Mouse (Mus musculus) forebrain, embryonic 14.5 days (tissue): ENCODE measurements at regions not wholly inside any gene's neighbourhood (a gene's known extent, or its start where the extent isn't known, plus 50 kb on each side); places are given as distances from the start of the nearest gene placed in this dataset.

Experiments
- ATAC-seq: fragments of 200-750 bp; cut with Nextera tagmentation; 2 replicates; pipeline ENCODE4 v1.8.0; 2017; ENCODE audit warnings: mild to moderate bottlenecking, moderate library complexity
- DNase-seq: peaks from one replicate; pipeline ENCODE4 v3.0.0-alpha.2; 2015; ENCODE audit warnings: low spot score
- H3K27ac ChIP-seq: fragments of 300-500 bp; sonication (generic); 2 replicates; pipeline ENCODE4 v1.5.1; 2014; ENCODE audit warnings: low read depth, mild to moderate bottlenecking, control low read depth, low read length, moderate library complexity
- H3K27me3 ChIP-seq: fragments of 300-500 bp; sonication (generic); replicated peaks from 2 replicates; pipeline ENCODE4 v1.6.1; 2014; ENCODE audit warnings: low read length, control low read depth, mixed read lengths; ENCODE audit not compliant: control insufficient read depth, insufficient read depth
- H3K36me3 ChIP-seq: fragments of 300-500 bp; sonication (generic); 2 replicates; pipeline ENCODE4 v1.6.1; 2014; ENCODE audit warnings: low read length, control low read depth; ENCODE audit not compliant: control insufficient read depth, insufficient read depth
- H3K4me1 ChIP-seq: fragments of 300-500 bp; sonication (generic); 2 replicates; pipeline ENCODE4 v1.6.1; 2014; ENCODE audit warnings: antibody characterized with exemption, low read length, control low read depth; ENCODE audit not compliant: control insufficient read depth, insufficient read depth
- H3K4me2 ChIP-seq: fragments of 300-500 bp; sonication (generic); 2 replicates; pipeline ENCODE4 v1.6.1; 2014; ENCODE audit warnings: mild to moderate bottlenecking, control low read depth, low read length
- H3K4me3 ChIP-seq: fragments of 300-500 bp; sonication (generic); 2 replicates; pipeline ENCODE4 v1.5.1; 2014; ENCODE audit warnings: low read depth, low read length, control low read depth
- H3K9ac ChIP-seq: fragments of 300-500 bp; sonication (generic); 2 replicates; pipeline ENCODE4 v1.6.1; 2014; ENCODE audit warnings: mild to moderate bottlenecking, low read length, control low read depth, moderate library complexity
- H3K9me3 ChIP-seq: fragments of 300-500 bp; sonication (generic); replicated peaks from 2 replicates; pipeline ENCODE4 v1.6.1; 2016; ENCODE audit warnings: low read length, control low read depth, mixed read lengths; ENCODE audit not compliant: control insufficient read depth
- WGBS: fragments of 180-500 bp; shearing (Covaris S2); extraction: QIAGEN DNeasy Blood & Tissue Kit; methylation state at CpG from one replicate; pipeline ENCODE4 v1.1.7; 2014; 5-methylcytosine and 5-hydroxymethylcytosine counted together

DNA sequence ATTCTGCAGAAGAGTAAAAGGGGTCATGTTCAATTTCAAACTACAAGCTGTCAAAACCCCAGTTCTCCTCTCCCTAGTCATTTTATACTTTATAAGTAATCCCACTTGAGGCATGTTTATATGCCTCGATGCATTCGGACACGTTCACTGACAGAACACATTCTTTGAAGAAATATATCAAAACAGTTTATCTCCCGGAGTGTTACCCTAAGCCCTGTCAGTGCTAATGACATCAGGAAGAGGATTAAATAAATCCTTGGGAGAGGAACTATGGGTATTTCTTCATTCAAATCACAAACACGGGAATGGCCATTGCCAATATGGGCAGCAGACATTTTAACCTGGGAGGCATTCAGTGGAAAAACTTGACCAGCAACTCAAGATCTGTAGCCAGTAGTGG, 1208.1 kb upstream of the Adgrl2 start:
- Histone ChIP-seq H3K9me3 (no peaks in the 10 kb centered on the region), H3K27me3 (no peaks in the 10 kb centered on the region), H3K36me3 (no peaks in the 10 kb centered on the region), H3K27ac (no peak overlapping the region), H3K4me3 (no peak overlapping the region), H3K4me2 (no peak overlapping the region), H3K9ac (no peak overlapping the region), H3K4me1 (no peaks in the 10 kb centered on the region)
- 75% methylated on average over 5 of the region's 5 CpGs for WGBS
- ATAC-seq (no peak), DNase-seq (no peak)

GRCm38 (mm10) chr3:150205902-150206301, 1215.5 kb upstream of the Adgrl2 start:
- Histone ChIP-seq H3K4me3 (no peak overlapping the region), H3K9ac (no peak overlapping the region), H3K27ac (no peak overlapping the region), H3K9me3 (no peaks in the 10 kb centered on the region), H3K27me3 (no peaks in the 10 kb centered on the region), H3K4me1 (no peaks in the 10 kb centered on the region), H3K4me2 (no peak overlapping the region), H3K36me3 (no peaks in the 10 kb centered on the region)
- DNase-seq (no peak), ATAC-seq (no peak)

- ATAC-seq (no peak), DNase-seq (no peak)
- Histone ChIP-seq H3K9ac (no peak overlapping the region), H3K27me3 (no peaks in the 10 kb centered on the region), H3K27ac (no peak overlapping the region), H3K36me3 (no peaks in the 10 kb centered on the region), H3K4me1 (no peaks in the 10 kb centered on the region), H3K4me2 (no peak overlapping the region), H3K4me3 (no peak overlapping the region), H3K9me3 (no peaks in the 10 kb centered on the region)
- 95% methylated on average over 2 of the region's 2 CpGs for WGBS
Observed at GRCm38 (mm10) chr3:150233279-150233678, 1204.4 kb upstream of the Adgrl4 start.

DNA sequence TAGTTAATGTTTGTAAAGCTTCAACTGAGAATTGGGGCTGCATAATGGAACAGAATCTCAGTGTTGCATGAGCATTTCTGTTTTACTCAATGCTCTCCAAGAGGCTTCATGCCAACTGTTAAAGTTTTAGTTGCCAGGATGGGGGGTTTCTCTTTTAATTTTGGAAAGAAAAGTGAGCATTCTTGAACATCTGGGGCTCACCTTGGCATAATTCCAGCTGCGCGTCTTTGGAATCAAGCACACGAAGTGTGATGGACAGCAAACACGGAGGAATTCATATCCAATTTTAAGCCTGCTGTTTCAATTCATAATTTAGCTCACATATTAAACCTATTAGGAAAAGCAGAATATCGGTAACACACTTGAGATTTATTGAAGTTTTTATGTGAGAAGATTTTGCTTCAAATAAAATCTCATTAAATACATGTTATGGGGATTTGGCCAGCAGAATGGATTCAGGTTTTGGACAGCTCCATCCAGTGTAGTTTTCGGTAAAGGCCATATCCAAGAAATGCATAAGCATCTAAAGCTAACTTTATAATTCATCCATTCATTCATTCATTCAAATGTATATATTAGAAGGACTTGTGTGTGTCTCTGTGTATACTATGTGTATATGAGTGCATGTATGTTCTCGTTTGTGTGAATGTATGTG, 1200.6 kb upstream of the Adgrl4 start:
- H3K27ac ChIP-seq: no peak overlapping the region

GRCm38 (mm10) chr3:150275038-150275437, 1162.6 kb upstream of the Adgrl4 start:
- Histone ChIP-seq H3K27me3 (no peaks in the 10 kb centered on the region), H3K9me3 (no peaks in the 10 kb centered on the region)
- ATAC-seq: no peak

More for the DNA sequence above, 1200.6 kb upstream of the Adgrl4 start:
- Histone ChIP-seq H3K36me3 (no peaks in the 10 kb centered on the region), H3K4me1 (no peaks in the 10 kb centered on the region), H3K4me3 (no peak overlapping the region), H3K9ac (no peak overlapping the region), H3K9me3 (no peaks in the 10 kb centered on the region), H3K27me3 (no peaks in the 10 kb centered on the region), H3K4me2 (no peak overlapping the region)
- 79% methylated on average over 7 of the region's 7 CpGs for WGBS
- ATAC-seq (no peak), DNase-seq (peak; percentile 22)

DNA sequence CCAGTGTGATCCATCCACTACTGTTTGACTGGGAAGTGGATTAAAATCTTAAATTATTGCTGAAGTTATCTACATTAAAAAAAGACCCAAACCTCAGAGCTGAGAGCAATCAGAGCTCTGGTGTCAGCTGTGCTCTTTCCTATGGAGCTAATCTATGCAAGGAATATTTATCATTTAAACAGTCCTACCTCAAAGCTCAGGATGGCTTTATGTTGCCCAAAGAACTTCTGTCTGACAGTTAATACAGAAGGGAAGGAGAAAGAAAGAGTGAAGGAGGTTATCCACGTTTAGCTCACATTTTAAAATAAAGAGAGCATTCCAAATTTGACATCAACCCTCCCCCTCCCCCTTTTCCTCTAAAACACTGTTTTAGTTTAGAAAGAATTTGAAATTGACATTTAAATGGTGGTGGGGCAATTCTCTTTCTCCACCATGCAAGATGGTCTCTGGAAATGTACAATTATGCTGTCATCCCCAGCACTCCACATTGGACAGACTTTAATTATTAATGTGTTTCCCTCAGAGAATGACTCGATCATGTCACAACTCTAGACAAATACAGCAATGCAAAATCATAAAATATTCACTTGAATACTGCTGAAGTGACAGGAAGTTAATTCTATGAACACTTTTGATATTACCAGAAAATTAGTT, 1141.5 kb upstream of the Adgrl4 start:
- Histone ChIP-seq H3K9me3 (no peaks in the 10 kb centered on the region), H3K9ac (no peak overlapping the region), H3K4me2 (no peak overlapping the region), H3K4me1 (no peaks in the 10 kb centered on the region), H3K36me3 (no peaks in the 10 kb centered on the region), H3K27ac (no peak overlapping the region), H3K4me3 (no peak overlapping the region), H3K27me3 (no peaks in the 10 kb centered on the region)
- ATAC-seq: peak; percentile 73
- peak; percentile 59 for DNase-seq
- 60% methylated on average over 2 of the region's 2 CpGs for WGBS

More at GRCm38 (mm10) chr3:150275038-150275437, 1162.6 kb upstream of the Adgrl4 start:
- Histone ChIP-seq H3K36me3 (no peaks in the 10 kb centered on the region), H3K27ac (no peak overlapping the region), H3K4me2 (no peak overlapping the region), H3K9ac (no peak overlapping the region), H3K4me1 (no peaks in the 10 kb centered on the region), H3K4me3 (no peak overlapping the region)
- no peak for DNase-seq
- WGBS: 92% methylated on average over 2 of the region's 2 CpGs

DNA sequence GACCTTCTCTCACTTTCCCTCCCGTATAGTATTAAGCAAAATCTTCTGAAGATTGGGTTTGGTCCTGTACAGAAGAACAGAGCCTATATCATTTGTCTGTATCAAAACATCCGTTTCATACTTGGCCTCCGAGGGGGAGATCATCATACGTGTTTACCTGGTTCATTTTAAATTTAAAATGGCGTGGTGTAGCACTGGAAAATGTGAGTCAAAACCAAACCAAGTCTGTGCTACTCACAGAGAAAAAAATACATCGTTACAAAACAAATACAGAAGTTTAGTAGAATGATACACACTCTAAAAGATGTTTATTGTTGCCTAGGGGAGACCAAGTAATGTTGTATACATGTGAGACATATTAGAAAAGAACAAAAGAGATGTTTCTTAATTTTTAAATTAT, 1108.9 kb upstream of the Adgrl4 start:
- Histone ChIP-seq H3K4me2 (no peak overlapping the region), H3K9ac (no peak overlapping the region), H3K36me3 (no peaks in the 10 kb centered on the region), H3K4me1 (no peaks in the 10 kb centered on the region), H3K4me3 (no peak overlapping the region), H3K9me3 (no peaks in the 10 kb centered on the region), H3K27me3 (no peaks in the 10 kb centered on the region), H3K27ac (no peak overlapping the region)
- DNase-seq (no peak), ATAC-seq (no peak)
- WGBS: 91% methylated on average over 6 of the region's 6 CpGs

DNA sequence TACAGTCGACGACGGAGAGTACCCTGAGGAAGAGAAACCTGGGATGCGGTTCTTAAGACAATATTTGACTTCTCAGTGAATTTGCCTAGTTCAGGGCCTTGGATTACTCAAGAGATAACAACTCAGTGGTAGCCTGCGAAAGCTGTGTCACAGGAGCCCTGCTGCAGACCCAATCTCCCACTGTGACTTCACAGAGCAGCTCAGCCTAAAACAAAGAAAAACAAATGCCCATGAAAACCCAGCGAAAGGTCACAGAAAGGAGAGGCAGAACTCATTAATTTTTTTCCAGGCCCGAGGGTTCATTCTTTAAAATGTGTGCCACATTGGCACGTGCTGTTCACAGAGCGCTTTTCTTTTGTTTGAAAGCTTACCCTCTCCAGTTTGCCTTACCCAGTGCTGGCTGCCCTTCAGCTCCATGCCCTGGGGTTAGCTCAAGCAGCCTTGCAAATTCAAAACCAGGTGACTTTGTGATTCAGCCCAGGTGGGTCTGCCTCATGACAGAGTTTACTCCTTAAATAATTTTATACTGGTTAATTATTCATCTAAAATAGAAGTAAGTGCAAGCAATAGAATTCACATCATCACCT, 1085.5 kb upstream of the Adgrl4 start:
- ATAC-seq: peak; percentile 62; the same call in 1 of the 2 replicates
- 19% methylated on average over 9 of the region's 9 CpGs for WGBS
- Histone ChIP-seq H3K27ac (no peak overlapping the region), H3K4me2 (no peak overlapping the region), H3K4me1 (no peaks in the 10 kb centered on the region), H3K4me3 (no peak overlapping the region), H3K9ac (no peak overlapping the region), H3K36me3 (no peaks in the 10 kb centered on the region), H3K27me3 (no peaks in the 10 kb centered on the region), H3K9me3 (no peaks in the 10 kb centered on the region)
- DNase-seq: peak; percentile 38

GRCm38 (mm10) chr3:150365766-150366165, 1071.9 kb upstream of the Adgrl4 start:
- DNase-seq (no peak), ATAC-seq (no peak)
- H3K4me1 ChIP-seq: no peaks in the 10 kb centered on the region
- no peak overlapping the region for H3K4me2 ChIP-seq
- H3K4me3 ChIP-seq: no peak overlapping the region
- no peak overlapping the region for H3K27ac ChIP-seq
- no peak overlapping the region for H3K9ac ChIP-seq
- H3K9me3 ChIP-seq: no peaks in the 10 kb centered on the region
- no peaks in the 10 kb centered on the region for H3K36me3 ChIP-seq
- WGBS: 92% methylated on average over 3 of the region's 3 CpGs
- no peaks in the 10 kb centered on the region for H3K27me3 ChIP-seq
